Mouse (Mus musculus) macrophage (primary cell): ENCODE measurements around the gene Casp3. TPM values are rescaled to one million over a fixed set of nuclear protein-coding genes. Genes with fewer than 3 reads are reported as not detected.

Experiments
- H3K27ac ChIP-seq: fragments of 350-480 bp; formaldehyde crosslinking; 2 replicates; pipeline ENCODE4 v1.9.0; 2021
- H3K36me3 ChIP-seq: fragments of 350-480 bp; formaldehyde crosslinking; 2 replicates; pipeline ENCODE4 v1.9.0; 2021; ENCODE audit errors: inconsistent target
- H3K4me3 ChIP-seq: fragments of 350-480 bp; formaldehyde crosslinking; 2 replicates; pipeline ENCODE4 v1.9.0; 2021; ENCODE audit errors: inconsistent target
- H3K79me2 ChIP-seq: fragments of 350-480 bp; formaldehyde crosslinking; 2 replicates; pipeline ENCODE4 v1.9.0; 2021; ENCODE audit errors: inconsistent target
- WGBS: methylation state at CpG from one replicate; pipeline ENCODE4 v1.1.7; 2026; ENCODE audit warnings: inconsistent platforms; ENCODE audit not compliant: missing documents; 5-methylcytosine and 5-hydroxymethylcytosine counted together
- polyA plus RNA-seq: library from polyadenylated mRNA; stranded (reverse); fragments of 250-400 nt; gene quantifications from 3 replicates; pipeline ENCODE4 v1.2.4, GENCODE M21; 2018; ENCODE audit warnings: inconsistent platforms

The Casp3 gene
- polyA plus RNA-seq, 1 experiment from 2014 or later = 32.2 TPM

DNA sequence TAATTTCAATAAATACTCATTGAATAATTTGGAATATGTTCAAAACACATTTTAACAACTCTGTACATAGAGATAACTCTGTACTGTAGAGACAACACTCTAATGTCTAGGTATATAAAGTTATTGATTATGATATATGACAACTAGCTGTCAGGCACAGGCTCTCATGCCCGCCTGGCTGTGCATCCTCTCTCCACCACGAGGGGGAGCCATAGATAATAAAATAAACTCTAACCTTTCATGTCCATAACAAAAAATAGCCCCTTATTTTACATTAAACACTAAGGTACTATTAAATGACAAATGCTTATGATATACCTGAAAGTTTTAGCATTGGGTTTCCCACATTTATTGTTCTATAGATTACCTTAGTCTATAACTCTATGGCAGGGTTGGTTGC lies 54.4 kb downstream of the Casp3 start:
- 7% methylated on average over 2 of the region's 2 CpGs for WGBS
- Histone ChIP-seq H3K36me3 (no peaks in the 10 kb centered on the region), H3K79me2 (no peaks in the 10 kb centered on the region), H3K4me3 (no peak overlapping the region), H3K27ac (no peak overlapping the region)

DNA sequence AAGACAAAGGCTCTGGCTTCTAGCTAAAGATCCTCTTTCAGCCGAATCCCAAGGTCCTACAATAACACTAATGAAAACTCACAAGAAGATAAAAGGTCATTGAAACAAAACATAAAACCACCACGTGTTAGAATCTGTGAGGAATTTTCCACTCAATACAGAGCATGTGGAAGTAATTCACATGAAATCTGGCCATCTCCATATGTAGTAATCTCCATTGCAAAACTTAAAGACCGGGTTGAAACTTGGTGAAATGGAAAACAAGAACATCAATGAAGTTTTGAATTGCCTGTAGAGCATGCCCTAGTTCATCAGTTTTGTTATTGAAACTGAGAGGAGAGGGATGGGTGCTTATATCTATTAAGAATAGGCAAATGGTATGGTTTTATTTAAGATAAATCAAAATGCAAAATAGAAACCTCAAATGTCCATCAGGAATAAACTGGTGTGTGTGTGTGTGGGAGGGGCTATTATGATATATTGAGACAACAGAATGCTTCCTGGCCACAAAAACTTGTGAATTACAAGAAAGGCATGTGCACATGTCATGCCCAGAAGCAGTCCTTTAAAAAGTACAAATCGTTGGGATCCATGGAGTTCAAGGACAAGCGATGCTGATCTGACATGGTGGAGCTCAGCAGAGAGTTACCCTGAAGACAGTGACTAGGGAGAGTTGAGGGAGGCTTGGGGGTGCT lies 63.7 kb downstream of the Casp3 start:
- H3K27ac ChIP-seq = no peak overlapping the region
- WGBS = 55% methylated on average over 5 of the region's 5 CpGs
- H3K4me3 ChIP-seq = no peak overlapping the region
- no peaks in the 10 kb centered on the region for H3K79me2 ChIP-seq
- H3K36me3 ChIP-seq = no peaks in the 10 kb centered on the region

DNA sequence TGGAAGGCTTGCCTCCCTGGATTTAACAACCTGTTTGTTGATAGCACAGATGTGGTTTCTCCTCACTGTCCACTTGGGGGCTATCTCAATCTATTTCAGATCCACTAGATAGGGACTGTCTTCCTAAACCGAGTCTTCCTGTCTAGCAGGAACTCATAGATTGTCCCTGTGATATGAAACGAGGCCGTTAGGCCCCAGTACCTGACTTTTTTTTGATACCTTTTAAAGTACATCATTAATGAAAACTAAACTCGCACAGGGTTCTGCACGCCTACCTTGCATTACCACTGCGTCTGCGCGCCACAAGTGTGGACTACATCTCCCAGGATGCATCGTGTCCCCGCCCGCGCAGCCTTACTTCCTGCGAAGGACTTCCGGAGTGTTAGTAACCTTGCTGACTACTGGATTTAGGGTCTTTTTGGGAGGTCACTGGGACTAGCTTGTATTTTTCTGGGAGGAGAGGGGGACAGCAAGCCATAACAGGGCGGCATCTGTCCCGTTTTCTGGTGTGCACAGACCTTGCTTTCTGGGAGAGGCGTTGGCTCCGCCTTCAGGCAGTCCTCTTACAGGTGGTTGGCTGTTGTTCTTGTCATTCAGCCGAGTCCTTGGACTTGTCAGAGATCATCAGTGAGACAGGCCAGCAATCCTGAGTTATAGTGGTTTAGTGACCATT lies 69.7 kb downstream of the Casp3 start:
- Histone ChIP-seq H3K4me3 (peak overlapping the region; percentile 59), H3K27ac (peak overlapping the region; percentile 97), H3K36me3 (no peaks in the 10 kb centered on the region), H3K79me2 (no peaks in the 10 kb centered on the region)
- WGBS = 2% methylated on average over 19 of the region's 19 CpGs

Other genes starting within 250 kb of the Casp3 start
- 17.4 to 22.9 TPM (median 20.4 TPM) in 3 replicates for gene Acsl1, start 146.3 kb upstream of the Casp3 start, polyA plus RNA-seq
- 5.9 to 18.6 TPM (median 9.6 TPM) in 3 replicates for gene Cenpu, start 65.3 kb upstream of the Casp3 start, polyA plus RNA-seq
- 7.1 to 10.2 TPM (median 9.5 TPM) in 3 replicates for gene Primpol, start 79 bp upstream of the Casp3 start, polyA plus RNA-seq
- 57.1 to 103 TPM (median 64.5 TPM) in 3 replicates for gene Irf2, start 122.4 kb downstream of the Casp3 start, polyA plus RNA-seq